Mouse (Mus musculus) kidney, postnatal 14 days (tissue): Measurements from ENCODE around the gene Syt16.
A peak's percentile ranks its signal among the peaks of the same experiment; 100 is the strongest.

ENCODE experiments used
- DNase-seq: peaks from one replicate; pipeline ENCODE4 v3.0.0; 2022; ENCODE audit warnings: mixed read lengths

Syt16 gene

GRCm38 (mm10) chr12:74320318-74320717, 322.9 kb downstream of the Syt16 start:
- peak; percentile 67 for DNase-seq

GRCm38 (mm10) chr12:74321981-74322380, 324.5 kb downstream of the Syt16 start:
- no peak for DNase-seq
